Mouse (Mus musculus): ENCODE measurements around the gene Gm11634. TPM values are rescaled to one million over a fixed set of nuclear protein-coding genes. Genes with fewer than 3 reads are reported as not detected.
"Not testable (repeated sequence)": the region's sequence is repeated elsewhere in the genome, so short reads cannot be mapped to it uniquely, and the experiment has no call there.

Gm11634 gene
- polyA plus RNA-seq, 1 experiment from 2014 or later, result not detected

- not testable (repeated sequence) for H3K27ac ChIP-seq (replicated peaks); H3K36me3 ChIP-seq; H3K9ac ChIP-seq (replicated peaks); ATAC-seq (ENCODE audit: low FRiP score); H3K4me1 ChIP-seq; H3K27me3 ChIP-seq (replicated peaks); H3K4me3 ChIP-seq (replicated peaks); H3K9me3 ChIP-seq (replicated peaks)
- H3K4me2 ChIP-seq, result peak overlapping the region; percentile 98
- WGBS, result 76% methylated on average over 4 of the region's 5 CpGs
These were observed 29.8 kb upstream of the Gm11634 start for GRCm38 (mm10) chr11:101628733-101629417.

GRCm38 (mm10) chr11:101627857-101628559 lies 29.0 kb upstream of the Gm11634 start:
- Histone ChIP-seq H3K4me3 (replicated peaks) (peak overlapping the region; percentile 65), H3K36me3 (no peaks in the 10 kb centered on the region), H3K27me3 (replicated peaks) (no peaks in the 10 kb centered on the region), H3K9me3 (replicated peaks) (no peaks in the 10 kb centered on the region), H3K9ac (replicated peaks) (peak overlapping the region; percentile 56), H3K27ac (replicated peaks) (peak overlapping the region; percentile 84), H3K4me2 (peak overlapping the region; percentile 98), H3K4me1 (peaks cover 10% of the 10 kb centered on the region)
- ATAC-seq (ENCODE audit: low FRiP score), result peak; percentile 43; the same call in 1 of the 2 replicates
- under 1% methylated on average over 29 of the region's 33 CpGs for WGBS

- Histone ChIP-seq H3K36me3 (no peaks in the 10 kb centered on the region), H3K27ac (replicated peaks) (peak within 1 kb of the TSS; percentile 84), H3K4me2 (peak within 1 kb of the TSS; percentile 98), H3K9ac (replicated peaks) (peak within 1 kb of the TSS; percentile 56), H3K27me3 (replicated peaks) (no peaks in the 10 kb centered on the region), H3K4me1 (peaks cover 10% of the 10 kb centered on the region), H3K9me3 (replicated peaks) (no peaks in the 10 kb centered on the region), H3K4me3 (replicated peaks) (peak within 1 kb of the TSS; percentile 65)
- ATAC-seq (ENCODE audit: low FRiP score), result peak; percentile 88
- WGBS, result under 1% methylated on average over 33 of the region's 34 CpGs
These were observed 28.2 kb upstream of the Gm11634 start, which contains the start of gene Rdm1 for GRCm38 (mm10) chr11:101626995-101627856. Gene Rdm1 (plus strand): TSS chr11:101627195.

GRCm38 (mm10) chr11:101626649-101626994 lies 27.6 kb upstream of the Gm11634 start:
- H3K4me2 ChIP-seq, result peak overlapping the region; percentile 98
- H3K36me3 ChIP-seq, result no peaks in the 10 kb centered on the region
- H3K9ac ChIP-seq (replicated peaks), result peak overlapping the region; percentile 43
- no peaks in the 10 kb centered on the region for H3K27me3 ChIP-seq (replicated peaks)
- H3K4me1 ChIP-seq, result peaks cover 10% of the 10 kb centered on the region
- peak overlapping the region; percentile 84 for H3K27ac ChIP-seq (replicated peaks)
- H3K4me3 ChIP-seq (replicated peaks), result peak overlapping the region; percentile 36
- no peaks in the 10 kb centered on the region for H3K9me3 ChIP-seq (replicated peaks)
- WGBS, result 7% methylated on average over 8 of the region's 8 CpGs
- ATAC-seq (ENCODE audit: low FRiP score), result peak; percentile 45

- 91% methylated on average over 11 of the region's 11 CpGs for WGBS
These were observed 21.1 kb upstream of the Gm11634 start for GRCm38 (mm10) chr11:101620022-101620655.

GRCm38 (mm10) chr11:101618596-101618995 lies 19.5 kb upstream of the Gm11634 start:
- 78% methylated on average over 3 of the region's 3 CpGs for WGBS
- Histone ChIP-seq H3K4me1 (peaks cover 17% of the 10 kb centered on the region), H3K4me2 (no peak overlapping the region), H3K4me3 (replicated peaks) (no peak overlapping the region), H3K9ac (replicated peaks) (no peak overlapping the region), H3K27me3 (replicated peaks) (no peaks in the 10 kb centered on the region), H3K27ac (replicated peaks) (no peak overlapping the region), H3K36me3 (no peaks in the 10 kb centered on the region), H3K9me3 (replicated peaks) (no peaks in the 10 kb centered on the region)
- no peak for ATAC-seq (ENCODE audit: low FRiP score)

More at GRCm38 (mm10) chr11:101620022-101620655, 21.1 kb upstream of the Gm11634 start:
- not testable (repeated sequence) for H3K4me3 ChIP-seq (replicated peaks); H3K27me3 ChIP-seq (replicated peaks); H3K27ac ChIP-seq (replicated peaks); H3K4me2 ChIP-seq; H3K36me3 ChIP-seq; H3K9ac ChIP-seq (replicated peaks); ATAC-seq (ENCODE audit: low FRiP score); H3K9me3 ChIP-seq (replicated peaks)
- H3K4me1 ChIP-seq, result peaks cover 17% of the 10 kb centered on the region

GRCm38 (mm10) chr11:101617849-101618248 lies 18.8 kb upstream of the Gm11634 start:
- H3K4me2 ChIP-seq, result peak overlapping the region; percentile 37
- 0 out of 2 replicates have a peak overlapping the region, but pooled peaks have one; percentile 24 for H3K27ac ChIP-seq (replicated peaks)
- ATAC-seq (ENCODE audit: low FRiP score), result peak; percentile 63
- H3K4me3 ChIP-seq (replicated peaks), result no peak overlapping the region
- no peaks in the 10 kb centered on the region for H3K27me3 ChIP-seq (replicated peaks)
- no peak overlapping the region for H3K9ac ChIP-seq (replicated peaks)
- no peaks in the 10 kb centered on the region for H3K9me3 ChIP-seq (replicated peaks)
- no peaks in the 10 kb centered on the region for H3K36me3 ChIP-seq
- H3K4me1 ChIP-seq, result peaks cover 17% of the 10 kb centered on the region
- WGBS, result 9% methylated on average over 8 of the region's 8 CpGs

GRCm38 (mm10) chr11:101616948-101617767 lies 18.1 kb upstream of the Gm11634 start:
- Histone ChIP-seq H3K9ac (replicated peaks) (no peak overlapping the region), H3K4me2 (peak overlapping the region; percentile 37), H3K27ac (replicated peaks) (0 out of 2 replicates have a peak overlapping the region, but pooled peaks have one; percentile 28), H3K4me3 (replicated peaks) (no peak overlapping the region), H3K27me3 (replicated peaks) (no peaks in the 10 kb centered on the region), H3K36me3 (no peaks in the 10 kb centered on the region), H3K4me1 (peaks cover 17% of the 10 kb centered on the region), H3K9me3 (replicated peaks) (no peaks in the 10 kb centered on the region)
- WGBS, result 26% methylated on average over 18 of the region's 18 CpGs
- ATAC-seq (ENCODE audit: low FRiP score), result peak; percentile 40; the same call in 1 of the 2 replicates

GRCm38 (mm10) chr11:101616104-101616503 lies 17.0 kb upstream of the Gm11634 start:
- H3K9me3 ChIP-seq (replicated peaks), result no peaks in the 10 kb centered on the region
- 93% methylated on average over 8 of the region's 8 CpGs for WGBS
- H3K27me3 ChIP-seq (replicated peaks), result no peaks in the 10 kb centered on the region
- H3K27ac ChIP-seq (replicated peaks), result no peak overlapping the region
- H3K4me2 ChIP-seq, result no peak overlapping the region
- ATAC-seq (ENCODE audit: low FRiP score), result no peak
- no peak overlapping the region for H3K4me3 ChIP-seq (replicated peaks)
- H3K36me3 ChIP-seq, result no peaks in the 10 kb centered on the region
- H3K4me1 ChIP-seq, result peaks cover 17% of the 10 kb centered on the region
- H3K9ac ChIP-seq (replicated peaks), result no peak overlapping the region

GRCm38 (mm10) chr11:101615380-101615779 lies 16.3 kb upstream of the Gm11634 start:
- Histone ChIP-seq H3K27ac (replicated peaks) (no peak overlapping the region), H3K27me3 (replicated peaks) (no peaks in the 10 kb centered on the region), H3K9me3 (replicated peaks) (no peaks in the 10 kb centered on the region), H3K9ac (replicated peaks) (no peak overlapping the region), H3K4me3 (replicated peaks) (no peak overlapping the region), H3K4me1 (peaks cover 17% of the 10 kb centered on the region), H3K36me3 (no peaks in the 10 kb centered on the region), H3K4me2 (no peak overlapping the region)
- no peak for ATAC-seq (ENCODE audit: low FRiP score)
- 87% methylated on average over 6 of the region's 6 CpGs for WGBS

Measured in neural tube, embryonic 15.5 days (tissue).